Mouse (Mus musculus) thymus, postnatal 4 days (tissue): Measurements from ENCODE around the gene Mrpl44.

Experiments
- DNase-seq: peaks from one replicate; pipeline ENCODE4 v3.0.0; 2021

The Mrpl44 gene

GRCm38 (mm10) chr1:79775927-79776458 is at the start of gene Mrpl44, which contains the start of gene Wdfy1:
Mrpl44 (plus strand) TSS chr1:79776018.
Wdfy1 (minus strand) TSS chr1:79776143.
- peak; percentile 97 for DNase-seq

- no peak for DNase-seq
Observed at GRCm38 (mm10) chr1:79734794-79735193, 41.0 kb upstream of the Mrpl44 start.

DNA sequence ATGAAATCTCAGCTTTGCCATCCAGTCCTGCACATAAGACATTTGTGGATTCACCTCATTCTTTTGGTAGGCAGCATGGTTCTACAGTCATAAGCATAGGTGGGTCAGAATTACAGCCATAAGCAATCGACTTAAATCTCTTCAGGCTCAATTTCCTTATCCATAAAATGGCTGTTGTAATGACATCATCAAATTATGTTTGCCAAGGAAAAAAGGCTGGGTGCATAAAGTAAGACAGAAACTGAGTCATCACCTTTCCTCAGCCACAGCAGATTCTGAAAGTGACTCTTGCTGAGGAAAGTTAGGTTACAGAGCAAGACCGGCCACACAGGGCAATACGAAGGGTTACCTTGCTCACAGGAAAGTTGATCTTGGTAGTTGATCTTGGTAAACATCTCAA is 39.4 kb upstream of the Mrpl44 start:
- no peak for DNase-seq

DNA sequence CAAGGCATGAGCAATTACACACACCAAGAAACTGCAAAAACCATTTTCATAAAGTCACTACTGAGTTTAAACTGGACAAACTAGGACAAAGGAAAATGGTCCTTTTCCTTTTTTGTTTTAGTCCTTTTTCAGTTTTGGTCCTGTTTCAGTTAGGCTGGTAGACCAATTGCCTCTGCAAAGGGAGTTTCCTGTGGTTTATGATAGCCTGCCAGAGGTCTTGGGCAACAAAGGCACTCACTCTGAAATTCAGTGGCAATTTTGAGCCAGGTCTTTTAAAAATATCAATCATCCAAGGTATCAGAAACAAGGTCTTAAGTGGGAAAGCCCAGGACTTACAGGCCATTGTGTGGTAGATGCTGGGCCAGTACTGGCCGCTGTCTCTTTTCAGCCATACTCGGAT is 36.1 kb upstream of the Mrpl44 start:
- DNase-seq = no peak

- DNase-seq = no peak
Observed at GRCm38 (mm10) chr1:79741002-79741401, 34.8 kb upstream of the Mrpl44 start.

GRCm38 (mm10) chr1:79742949-79743348 is 32.9 kb upstream of the Mrpl44 start:
- DNase-seq = no peak

GRCm38 (mm10) chr1:79743385-79743784 is 32.4 kb upstream of the Mrpl44 start:
- no peak for DNase-seq

DNA sequence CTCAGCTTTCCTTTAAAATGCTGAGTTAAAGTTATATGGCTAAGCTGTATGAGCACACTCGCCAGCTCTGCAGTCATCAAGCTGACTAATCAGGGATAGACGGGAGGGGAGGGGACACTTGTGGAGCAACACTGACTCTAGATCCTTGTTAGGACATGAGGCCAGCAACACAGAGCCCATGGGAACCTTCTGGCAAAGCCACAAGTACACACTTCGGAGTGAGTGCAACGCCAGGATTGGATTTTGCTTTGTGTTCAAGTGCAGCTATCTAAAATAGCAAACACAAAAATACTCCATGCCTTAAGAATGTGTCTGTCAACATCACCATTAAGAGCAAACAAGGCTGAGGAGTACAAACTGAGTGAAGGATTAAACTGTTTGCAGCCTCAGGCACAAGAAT is 29.8 kb upstream of the Mrpl44 start:
- DNase-seq = no peak

DNA sequence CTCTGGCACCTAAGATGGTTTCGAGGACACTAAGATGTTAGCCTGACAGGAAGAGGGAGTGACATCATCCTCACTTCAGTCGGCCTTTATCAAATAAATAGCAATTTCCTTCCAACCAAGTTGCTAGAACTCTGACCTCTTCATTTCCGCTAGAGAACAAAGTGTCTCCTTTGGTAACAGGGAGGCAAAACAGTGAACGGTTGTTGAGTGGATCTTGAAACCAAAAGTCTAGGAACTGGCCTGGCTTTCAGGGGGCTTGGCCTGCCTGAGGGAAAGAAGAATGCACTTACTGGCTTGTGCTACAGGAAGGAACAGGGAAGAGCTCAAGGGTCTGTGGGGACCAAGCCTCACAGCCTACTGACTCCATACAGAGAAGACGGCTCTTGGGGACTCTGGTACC is 24.6 kb upstream of the Mrpl44 start:
- DNase-seq = no peak

GRCm38 (mm10) chr1:79752015-79752695 is 23.7 kb upstream of the Mrpl44 start:
- DNase-seq = no peak

DNA sequence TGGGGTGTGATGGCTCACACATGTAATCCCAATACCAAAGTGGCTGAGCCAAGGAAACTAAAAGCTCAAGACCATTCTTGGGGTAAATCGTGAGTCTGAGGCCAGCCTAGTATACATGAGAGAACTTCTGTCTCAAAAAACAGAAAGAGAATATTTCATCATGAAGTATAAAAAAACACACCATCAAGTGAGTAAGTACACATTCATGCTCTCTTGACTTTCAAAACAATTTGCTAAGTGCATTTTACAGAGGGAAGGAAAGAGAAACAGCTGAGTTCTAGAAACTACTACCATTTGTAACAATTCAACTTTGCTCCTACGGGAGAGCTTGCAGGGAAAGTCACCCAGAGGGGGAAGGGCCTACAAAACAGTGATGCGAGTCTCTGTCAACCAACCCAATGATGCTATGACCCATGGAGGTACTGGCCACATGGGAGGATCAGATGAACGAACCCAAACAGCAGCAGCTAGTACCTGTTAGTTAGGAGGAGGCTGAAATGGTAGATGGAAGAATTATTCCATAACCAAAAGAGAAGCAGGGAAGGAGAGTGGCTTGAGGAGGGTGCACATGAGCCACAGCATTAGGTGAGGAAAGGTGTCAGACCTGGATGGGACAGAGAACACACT is 23.0 kb upstream of the Mrpl44 start:
- no peak for DNase-seq

DNA sequence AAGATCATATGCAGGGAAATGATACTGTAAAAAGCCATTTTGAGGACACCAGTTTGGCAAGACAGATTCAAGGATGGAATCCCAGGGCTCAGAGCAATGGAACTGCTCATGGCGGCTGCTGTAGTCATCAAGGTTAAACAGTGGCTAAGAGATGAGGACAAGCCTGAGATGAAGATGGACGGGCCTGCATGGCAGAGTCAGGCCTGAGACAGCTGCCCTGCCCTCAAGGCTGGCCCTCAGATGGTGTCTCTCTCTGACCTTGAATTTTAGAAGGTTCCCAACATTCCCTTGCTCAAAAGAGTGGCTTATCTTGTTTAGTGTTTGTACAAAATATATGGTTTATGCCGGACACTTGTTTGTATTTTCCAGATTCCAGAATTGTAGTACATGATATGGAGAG is 22.4 kb upstream of the Mrpl44 start:
- DNase-seq = no peak

GRCm38 (mm10) chr1:79754936-79755335 is 20.9 kb upstream of the Mrpl44 start:
- DNase-seq = no peak

- DNase-seq = no peak
Observed at GRCm38 (mm10) chr1:79755376-79755775, 20.4 kb upstream of the Mrpl44 start.

- DNase-seq = no peak
Observed at GRCm38 (mm10) chr1:79756417-79756816, 19.4 kb upstream of the Mrpl44 start.

DNA sequence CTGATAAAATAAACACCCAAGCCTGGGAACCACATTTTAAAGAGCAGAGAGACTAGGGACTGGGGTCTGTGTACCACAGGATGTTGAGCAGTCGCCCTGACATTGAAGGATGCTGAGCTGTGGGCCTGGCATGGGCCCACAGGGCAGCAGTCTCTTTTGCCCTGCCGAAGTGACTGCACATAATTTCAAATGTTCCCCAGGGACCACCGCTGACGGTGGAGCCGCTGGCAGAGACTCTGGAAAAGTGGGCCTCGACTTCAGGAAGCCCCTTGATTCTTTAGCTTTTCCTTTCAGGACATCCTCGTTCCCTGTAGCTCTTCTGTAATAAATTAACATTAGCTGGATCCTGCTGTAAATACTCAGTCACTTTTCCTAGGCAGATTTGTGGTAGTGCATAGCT is 18.7 kb upstream of the Mrpl44 start:
- DNase-seq = no peak

DNA sequence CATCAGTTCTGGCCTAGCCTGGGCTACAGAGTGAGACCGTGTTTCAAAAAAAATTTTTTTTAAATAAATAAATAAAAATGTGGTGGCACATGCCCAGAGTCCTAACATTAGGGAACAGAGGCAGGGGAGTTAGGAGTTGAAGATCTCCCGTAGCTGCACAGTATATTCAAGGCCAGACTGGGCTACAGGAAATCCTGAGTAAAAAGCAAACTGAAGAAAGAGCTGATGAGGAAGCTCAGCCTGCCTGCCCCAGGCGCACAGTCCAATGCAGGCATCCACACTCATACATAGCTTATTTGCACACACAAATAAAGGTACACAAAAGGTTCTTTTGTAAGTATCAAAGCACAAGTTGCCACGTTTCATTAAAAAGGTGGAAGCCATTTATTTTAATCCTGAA is 18.2 kb upstream of the Mrpl44 start:
- DNase-seq = no peak

DNA sequence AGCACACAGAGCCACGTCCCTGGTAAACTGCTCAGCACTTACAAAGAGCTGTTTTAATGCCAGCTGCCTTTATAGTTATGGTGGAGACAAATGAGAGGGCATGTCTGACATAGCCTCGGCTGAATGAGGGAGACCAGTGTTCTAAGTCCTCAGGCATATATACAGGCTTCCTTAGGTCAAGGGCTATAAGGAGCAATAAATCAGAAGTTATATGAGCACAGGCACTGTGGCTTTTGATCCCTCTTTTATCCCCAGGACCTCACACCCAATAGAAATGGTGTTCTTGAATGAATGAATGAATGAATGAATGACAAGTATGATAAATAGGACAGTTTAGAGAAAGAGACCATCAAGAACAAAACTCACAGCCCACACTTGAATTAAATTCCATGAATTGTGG is 16.8 kb upstream of the Mrpl44 start:
- DNase-seq = no peak

GRCm38 (mm10) chr1:79759436-79759972 is 16.3 kb upstream of the Mrpl44 start:
- DNase-seq = no peak

GRCm38 (mm10) chr1:79760656-79761055 is 15.2 kb upstream of the Mrpl44 start:
- peak; percentile 16 for DNase-seq

GRCm38 (mm10) chr1:79761106-79761916 is 14.5 kb upstream of the Mrpl44 start:
- DNase-seq = peak; percentile 73

- no peak for DNase-seq
Observed at GRCm38 (mm10) chr1:79761917-79762271, 13.9 kb upstream of the Mrpl44 start.
